Mouse (Mus musculus) frontal cortex, postnatal 36 days (tissue): ENCODE results near the gene Pde1a.

Source experiments
- DNase-seq, 2 experiments: peaks; one replicate each; pipeline ENCODE4 v3.0.0; 2022; ENCODE audit warnings: low spot score in 2 of 2

Pde1a gene

DNA sequence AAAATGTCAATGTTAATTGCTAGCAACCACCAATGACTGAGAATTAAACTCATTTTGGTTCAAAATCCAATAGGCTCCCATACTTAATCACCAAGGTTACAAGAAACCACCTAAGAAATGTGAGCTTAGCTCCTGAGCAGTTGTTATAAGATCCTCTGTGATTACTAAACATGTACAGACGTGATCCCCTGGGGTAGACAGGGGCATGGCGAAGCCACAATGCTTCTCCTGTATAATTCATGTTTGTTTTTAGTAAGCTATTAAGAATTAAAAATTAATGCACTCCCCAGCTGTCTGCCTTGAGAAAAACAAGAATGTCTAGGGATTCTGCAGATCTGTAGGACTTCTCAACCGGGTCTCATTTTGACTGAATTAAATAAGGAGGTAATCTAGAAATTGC lies 309.7 kb downstream of the Pde1a start:
- DNase-seq = no peak

GRCm38 (mm10) chr2:79815708-79816484 lies 313.4 kb downstream of the Pde1a start:
- no peak for DNase-seq

DNA sequence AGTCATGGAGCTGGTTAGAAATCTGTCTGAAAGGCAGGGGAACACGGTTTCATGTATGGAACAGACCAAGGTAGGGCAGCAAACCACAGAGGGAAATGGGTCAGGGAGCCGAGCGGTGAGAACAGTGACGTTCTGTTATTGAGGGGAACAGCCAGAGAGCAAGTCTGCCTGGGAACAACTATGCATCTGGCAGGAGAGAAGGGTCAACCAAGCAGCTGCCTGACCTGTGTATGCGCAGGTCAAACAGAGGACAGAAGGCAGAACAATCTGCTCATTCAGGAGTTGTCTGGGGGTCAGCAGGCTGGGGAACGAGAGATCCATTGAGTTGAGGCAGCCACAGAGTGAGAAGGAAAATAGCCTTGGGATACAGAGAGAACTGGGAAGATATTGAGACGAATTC lies 330.6 kb downstream of the Pde1a start:
- DNase-seq = no peak

GRCm38 (mm10) chr2:79797444-79797843 lies 331.8 kb downstream of the Pde1a start:
- DNase-seq = no peak

GRCm38 (mm10) chr2:79793186-79793585 lies 336.1 kb downstream of the Pde1a start:
- DNase-seq = no peak

- no peak for DNase-seq
Measured at GRCm38 (mm10) chr2:79786467-79786866, 342.8 kb downstream of the Pde1a start.

DNA sequence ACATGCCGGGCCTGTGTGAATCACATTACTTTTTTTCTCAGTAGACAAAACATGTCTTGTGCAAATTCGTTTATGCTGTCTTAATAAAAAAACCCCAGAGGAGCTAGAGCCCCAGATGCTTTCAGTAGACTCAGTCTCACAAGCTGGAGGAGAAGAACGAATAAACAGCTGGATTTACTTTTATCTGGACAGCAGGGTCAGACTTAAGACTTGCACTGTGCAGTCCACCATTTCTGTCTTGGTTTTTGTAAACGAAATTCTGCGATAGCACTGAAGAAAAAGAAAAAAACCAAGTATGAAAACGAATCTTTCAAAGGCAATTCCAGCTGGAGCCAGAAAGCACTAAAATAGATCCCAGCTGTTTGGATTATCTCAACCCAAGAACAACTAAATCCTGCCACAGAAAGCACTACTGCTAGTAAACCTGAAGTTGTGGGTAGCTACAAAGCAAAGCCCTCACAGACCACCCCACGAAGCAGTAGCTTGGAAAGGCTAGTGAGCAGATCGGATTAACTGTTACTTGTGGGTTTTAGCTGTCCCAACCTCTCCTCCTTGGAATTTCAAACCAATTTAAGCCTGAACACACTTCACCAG lies 343.6 kb downstream of the Pde1a start:
- no peak for DNase-seq
